Mouse (Mus musculus) midbrain, embryonic 16.5 days (tissue): Measurements from ENCODE around the gene 3425401B19Rik. TPM values are rescaled to one million over a fixed set of nuclear protein-coding genes. Genes with fewer than 3 reads are reported as not detected.
A peak's percentile ranks its signal among the peaks of the same experiment; 100 is the strongest.

Source experiments
- ATAC-seq: fragments of 200-750 bp; cut with Nextera tagmentation; 2 replicates; pipeline ENCODE4 v1.8.0; 2017; ENCODE audit warnings: moderate TSS enrichment
- H3K27ac ChIP-seq: fragments of 300-500 bp; sonication (generic); 2 replicates; pipeline ENCODE4 v1.5.1; 2014; ENCODE audit warnings: mild to moderate bottlenecking, low read length, mixed read lengths
- H3K27me3 ChIP-seq: fragments of 300-500 bp; sonication (generic); 2 replicates; pipeline ENCODE4 v1.6.1; 2014; ENCODE audit warnings: low read depth, low read length, mixed read lengths; ENCODE audit not compliant: control insufficient read depth, insufficient read depth
- H3K36me3 ChIP-seq: fragments of 300-500 bp; sonication (generic); 2 replicates; pipeline ENCODE4 v1.6.1; 2014; ENCODE audit warnings: mild to moderate bottlenecking, low read length, moderate library complexity, mixed read lengths; ENCODE audit not compliant: control insufficient read depth, insufficient read depth
- H3K4me1 ChIP-seq: fragments of 300-500 bp; sonication (generic); 2 replicates; pipeline ENCODE4 v1.6.1; 2014; ENCODE audit warnings: mild to moderate bottlenecking, low read length, mixed read lengths; ENCODE audit not compliant: control insufficient read depth, insufficient read depth
- H3K4me2 ChIP-seq: fragments of 300-500 bp; sonication (generic); 2 replicates; pipeline ENCODE4 v1.6.1; 2014; ENCODE audit warnings: mild to moderate bottlenecking, low read length, mixed read lengths
- H3K4me3 ChIP-seq: fragments of 300-500 bp; sonication (generic); 2 replicates; pipeline ENCODE4 v1.5.1; 2014; ENCODE audit warnings: low read depth, mild to moderate bottlenecking, low read length, moderate library complexity, mixed read lengths
- H3K9ac ChIP-seq: fragments of 300-500 bp; sonication (generic); 2 replicates; pipeline ENCODE4 v1.6.1; 2014; ENCODE audit warnings: low read depth, low read length, mixed read lengths
- H3K9me3 ChIP-seq: fragments of 300-500 bp; sonication (generic); replicated peaks from 2 replicates; pipeline ENCODE4 v1.6.1; 2014; ENCODE audit warnings: mild to moderate bottlenecking, low read length, mixed read lengths; ENCODE audit not compliant: control insufficient read depth, poor library complexity, severe bottlenecking
- WGBS: fragments of 180-500 bp; shearing (Covaris S2); extraction: QIAGEN DNeasy Blood & Tissue Kit; methylation state at CpG from one replicate; pipeline ENCODE4 v1.1.7; 2014; 5-methylcytosine and 5-hydroxymethylcytosine counted together
- polyA plus RNA-seq: library from polyadenylated mRNA; unstranded; fragments of >200 nt; fragmentation: Nextera tagmentation; extraction: Ambion mirVana; gene quantifications from 2 replicates; pipeline ENCODE4 v1.2.1, GENCODE M21; 2015

The 3425401B19Rik gene
- not detected in 2 replicates for polyA plus RNA-seq

DNA sequence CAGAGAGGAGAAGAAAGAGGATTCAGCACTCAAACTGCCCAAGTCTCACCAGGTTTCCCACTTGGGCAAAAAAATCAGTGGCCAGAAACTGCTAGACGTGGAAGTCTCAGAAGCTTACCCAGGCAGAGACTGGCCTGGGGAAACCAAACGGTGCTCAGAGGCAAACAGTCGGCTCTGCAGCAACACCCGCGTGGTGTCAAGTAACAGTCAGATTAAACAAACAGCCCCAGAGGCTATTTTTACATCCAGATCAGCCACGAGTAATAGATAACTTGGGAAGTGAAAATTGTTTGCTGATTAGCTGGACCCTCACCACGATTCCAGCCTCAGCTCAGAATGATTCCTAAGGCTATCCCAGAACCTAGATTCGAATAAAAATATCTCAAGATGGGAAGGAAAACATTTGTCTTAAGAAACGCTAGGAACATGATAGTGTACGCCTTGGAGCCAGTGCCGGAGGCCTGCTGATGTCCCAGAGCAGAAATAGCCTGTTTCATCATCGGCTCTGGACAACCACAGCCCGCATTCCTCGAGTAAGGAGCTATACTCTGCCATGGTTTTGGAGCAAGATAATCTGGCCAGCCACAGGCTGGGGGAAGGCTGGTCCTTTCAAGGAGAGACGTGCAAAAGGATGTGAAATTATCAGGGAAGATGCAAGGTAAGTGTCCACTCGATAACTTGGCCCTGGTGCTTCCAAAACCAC, at the start of gene 3425401B19Rik:
TSS of gene 3425401B19Rik (minus strand) at position 170 of the 703 bp plus-strand sequence.
- Histone ChIP-seq H3K4me1 (peaks cover 11% of the 10 kb centered on the region; the same call in 1 of the 2 replicates), H3K9me3 (no peaks in the 10 kb centered on the region), H3K4me2 (peak within 1 kb of the TSS; percentile 38; the same call in 1 of the 2 replicates), H3K9ac (no peak within 1 kb of the TSS), H3K4me3 (no peak within 1 kb of the TSS), H3K36me3 (no peaks in the 10 kb centered on the region), H3K27ac (no peak within 1 kb of the TSS), H3K27me3 (no peaks in the 10 kb centered on the region)
- no peak for ATAC-seq
- 73% methylated on average over 16 of the region's 16 CpGs for WGBS

DNA sequence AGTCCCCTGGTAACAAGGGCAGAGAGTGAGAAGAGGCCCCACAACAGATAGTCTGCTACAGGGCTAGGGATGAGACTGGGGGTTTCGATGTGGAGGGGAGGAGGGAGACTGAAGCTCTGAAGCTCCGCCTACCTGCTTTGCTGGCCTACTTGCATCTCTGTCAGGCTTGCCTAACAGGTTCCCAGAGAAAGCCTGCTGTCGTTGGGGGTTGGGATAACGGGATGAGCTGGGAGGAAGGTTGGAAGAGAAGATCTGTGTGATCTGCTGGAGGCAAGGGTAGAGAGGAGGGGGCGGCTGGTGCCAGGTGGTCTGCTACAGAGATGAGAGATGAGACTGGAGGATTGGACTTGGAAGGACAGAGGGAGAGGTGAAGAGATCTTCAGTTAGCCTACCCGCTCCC, 47.9 kb upstream of the 3425401B19Rik start:
- Histone ChIP-seq H3K9me3 (no peaks in the 10 kb centered on the region), H3K27ac (no peak overlapping the region), H3K36me3 (no peaks in the 10 kb centered on the region), H3K9ac (no peak overlapping the region), H3K4me1 (no peaks in the 10 kb centered on the region), H3K27me3 (no peaks in the 10 kb centered on the region), H3K4me2 (no peak overlapping the region), H3K4me3 (no peak overlapping the region)
- no peak for ATAC-seq
- 37% methylated on average over 6 of the region's 6 CpGs for WGBS

DNA sequence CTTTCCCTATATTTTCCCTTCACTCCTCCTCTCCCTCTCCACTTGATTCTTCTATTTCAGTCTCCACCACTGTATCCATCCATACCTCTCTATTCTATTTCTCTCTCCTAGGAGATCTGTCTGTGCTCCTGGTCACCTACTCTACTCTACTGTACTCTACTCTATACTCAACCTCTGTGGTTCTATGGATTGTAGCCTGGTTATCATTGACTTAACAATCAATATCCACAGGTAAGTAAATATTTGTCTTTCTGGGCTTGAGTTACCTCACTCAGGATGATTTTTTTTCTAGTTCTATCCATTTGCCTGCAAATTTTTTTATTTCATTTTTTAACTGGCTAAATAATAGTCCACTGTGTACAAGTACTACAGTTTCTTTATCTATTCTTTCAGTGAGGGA, 41.8 kb upstream of the 3425401B19Rik start:
- H3K36me3 ChIP-seq, result no peaks in the 10 kb centered on the region
- no peaks in the 10 kb centered on the region for H3K27me3 ChIP-seq
- no peaks in the 10 kb centered on the region for H3K4me1 ChIP-seq
- no peak for ATAC-seq
- H3K9ac ChIP-seq, result no peak overlapping the region
- H3K4me2 ChIP-seq, result no peak overlapping the region
- H3K9me3 ChIP-seq, result no peaks in the 10 kb centered on the region
- no peak overlapping the region for H3K27ac ChIP-seq
- no peak overlapping the region for H3K4me3 ChIP-seq

DNA sequence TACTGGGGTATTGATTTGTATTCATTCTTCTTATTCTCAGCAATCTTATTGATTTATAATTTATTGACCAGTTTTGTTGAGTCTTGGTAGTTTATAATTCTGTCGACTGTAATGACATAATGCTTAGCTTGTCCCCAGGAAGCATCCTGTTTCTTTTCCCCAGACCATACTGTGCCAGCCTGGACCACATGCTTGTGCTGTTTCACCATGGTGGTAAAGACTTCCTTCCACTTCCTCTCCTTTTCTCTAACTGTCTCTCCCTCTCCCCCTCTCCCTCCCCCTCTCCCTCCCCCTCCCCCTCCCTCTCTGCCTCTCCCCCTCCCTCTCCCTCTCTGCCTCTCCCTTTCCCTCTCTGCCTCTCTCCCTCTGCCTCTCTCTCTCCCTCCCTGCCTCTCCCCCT, 36.4 kb upstream of the 3425401B19Rik start:
- no peak overlapping the region for H3K4me2 ChIP-seq
- no peaks in the 10 kb centered on the region for H3K36me3 ChIP-seq
- WGBS, result 58% methylated on average over 1 of the region's 1 CpGs
- H3K27me3 ChIP-seq, result no peaks in the 10 kb centered on the region
- no peaks in the 10 kb centered on the region for H3K4me1 ChIP-seq
- H3K9ac ChIP-seq, result no peak overlapping the region
- ATAC-seq, result no peak
- no peak overlapping the region for H3K4me3 ChIP-seq
- H3K9me3 ChIP-seq, result no peaks in the 10 kb centered on the region
- H3K27ac ChIP-seq, result no peak overlapping the region

DNA sequence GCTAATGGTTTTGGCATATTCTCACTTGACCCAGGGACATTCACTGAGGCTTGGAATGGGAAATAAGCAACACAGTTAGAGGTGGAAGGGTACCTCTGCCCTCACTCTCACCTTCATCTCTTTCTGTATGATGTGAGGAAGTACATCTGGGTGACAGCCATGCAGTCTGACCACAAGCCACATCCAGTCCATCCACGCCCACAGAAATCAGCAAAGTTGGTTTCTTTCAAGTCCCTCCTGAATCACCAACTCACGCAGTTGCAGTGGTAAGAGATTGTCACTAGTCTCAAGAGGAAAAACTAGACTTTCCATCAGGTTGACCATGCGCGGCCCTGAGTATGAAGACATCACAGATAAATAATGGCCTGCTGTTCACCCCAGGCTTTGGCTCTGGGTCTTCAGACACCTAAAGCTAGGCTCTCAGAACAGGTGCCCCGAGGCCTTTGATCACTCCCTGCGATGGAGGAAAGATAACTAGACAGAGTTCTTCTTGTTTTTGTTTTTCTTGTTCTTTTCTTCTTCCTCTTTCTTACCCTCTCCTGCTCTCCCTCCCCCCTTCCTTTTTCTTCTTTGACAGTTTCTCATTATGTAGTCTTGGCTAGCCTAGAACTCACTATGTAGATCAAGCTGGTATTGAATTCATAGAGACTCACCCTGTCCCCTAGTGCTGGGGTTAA, 31.8 kb upstream of the 3425401B19Rik start:
- H3K4me1 ChIP-seq, result no peaks in the 10 kb centered on the region
- H3K9ac ChIP-seq, result no peak overlapping the region
- H3K4me3 ChIP-seq, result no peak overlapping the region
- no peaks in the 10 kb centered on the region for H3K36me3 ChIP-seq
- H3K9me3 ChIP-seq, result no peaks in the 10 kb centered on the region
- WGBS, result 85% methylated on average over 6 of the region's 6 CpGs
- no peak overlapping the region for H3K27ac ChIP-seq
- no peaks in the 10 kb centered on the region for H3K27me3 ChIP-seq
- no peak overlapping the region for H3K4me2 ChIP-seq
- no peak for ATAC-seq

DNA sequence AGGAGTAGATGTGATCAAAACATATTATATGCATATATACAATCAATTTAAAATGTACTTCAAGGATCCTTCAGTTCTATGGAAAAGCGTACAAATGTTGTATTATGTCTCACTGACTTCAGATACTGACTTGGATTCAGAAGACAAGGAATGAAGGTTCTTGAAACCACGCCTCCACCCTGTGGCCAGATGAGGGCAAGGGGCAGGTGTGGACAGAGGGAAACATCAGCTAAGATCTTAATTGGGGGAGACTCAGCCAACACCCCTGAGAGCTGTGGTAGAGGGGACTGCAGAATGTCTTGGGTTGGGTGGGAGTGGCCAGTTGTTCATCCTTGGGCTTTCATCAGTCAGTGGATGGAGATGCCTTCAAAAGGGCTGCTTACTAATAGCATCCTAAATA, 30.4 kb upstream of the 3425401B19Rik start:
- Histone ChIP-seq H3K9ac (no peak overlapping the region), H3K4me3 (no peak overlapping the region), H3K36me3 (no peaks in the 10 kb centered on the region), H3K9me3 (no peaks in the 10 kb centered on the region), H3K27ac (no peak overlapping the region), H3K27me3 (no peaks in the 10 kb centered on the region), H3K4me2 (no peak overlapping the region), H3K4me1 (no peaks in the 10 kb centered on the region)
- 93% methylated on average over 2 of the region's 2 CpGs for WGBS
- ATAC-seq, result no peak

DNA sequence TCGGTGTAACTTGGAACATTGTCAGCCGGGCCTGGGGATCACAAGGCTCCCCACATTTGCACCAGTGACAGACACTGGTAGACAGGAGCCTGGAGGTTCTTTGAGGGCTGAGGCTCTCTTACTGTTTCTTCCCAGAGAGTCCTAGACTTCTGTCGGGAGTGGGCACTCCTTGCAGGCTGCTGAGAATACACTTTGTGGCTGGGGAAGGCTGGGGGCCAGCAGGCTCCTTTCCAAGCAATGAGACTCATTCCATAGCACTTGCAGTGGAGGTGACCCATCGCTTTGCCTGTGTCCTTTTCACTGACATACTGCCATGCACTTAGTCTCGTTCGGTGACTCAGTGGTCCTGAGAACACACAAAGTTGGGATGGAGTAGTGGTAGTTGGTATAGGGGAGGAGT, 30.0 kb upstream of the 3425401B19Rik start:
- no peak overlapping the region for H3K4me2 ChIP-seq
- H3K36me3 ChIP-seq, result no peaks in the 10 kb centered on the region
- H3K9ac ChIP-seq, result no peak overlapping the region
- H3K27me3 ChIP-seq, result no peaks in the 10 kb centered on the region
- no peaks in the 10 kb centered on the region for H3K4me1 ChIP-seq
- H3K9me3 ChIP-seq, result no peaks in the 10 kb centered on the region
- no peak overlapping the region for H3K4me3 ChIP-seq
- WGBS, result 88% methylated on average over 6 of the region's 6 CpGs
- ATAC-seq, result no peak
- no peak overlapping the region for H3K27ac ChIP-seq

DNA sequence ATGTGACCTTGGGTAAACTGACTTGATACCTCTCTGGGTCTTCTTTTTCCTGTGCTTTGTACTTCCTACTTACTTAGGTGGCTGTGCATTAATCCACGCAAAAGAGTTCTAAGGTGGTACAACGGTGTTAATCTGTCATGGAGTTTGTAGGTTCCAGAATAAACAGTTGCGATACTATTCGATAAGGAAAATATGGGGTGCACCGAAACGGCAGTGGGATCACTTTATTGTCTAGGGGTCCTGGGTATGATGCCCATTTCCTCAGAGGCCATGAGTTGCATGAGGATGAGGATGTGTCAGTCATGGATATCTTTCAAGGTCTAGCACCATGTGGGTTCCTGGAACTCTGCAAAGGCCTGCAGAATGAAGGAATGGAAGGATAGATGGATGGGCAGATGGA, 24.8 kb upstream of the 3425401B19Rik start:
- no peak overlapping the region for H3K4me2 ChIP-seq
- H3K9ac ChIP-seq, result no peak overlapping the region
- no peak for ATAC-seq
- H3K27ac ChIP-seq, result no peak overlapping the region
- H3K36me3 ChIP-seq, result no peaks in the 10 kb centered on the region
- H3K9me3 ChIP-seq, result no peaks in the 10 kb centered on the region
- no peaks in the 10 kb centered on the region for H3K27me3 ChIP-seq
- H3K4me3 ChIP-seq, result no peak overlapping the region
- WGBS, result 95% methylated on average over 6 of the region's 6 CpGs
- H3K4me1 ChIP-seq, result no peaks in the 10 kb centered on the region

DNA sequence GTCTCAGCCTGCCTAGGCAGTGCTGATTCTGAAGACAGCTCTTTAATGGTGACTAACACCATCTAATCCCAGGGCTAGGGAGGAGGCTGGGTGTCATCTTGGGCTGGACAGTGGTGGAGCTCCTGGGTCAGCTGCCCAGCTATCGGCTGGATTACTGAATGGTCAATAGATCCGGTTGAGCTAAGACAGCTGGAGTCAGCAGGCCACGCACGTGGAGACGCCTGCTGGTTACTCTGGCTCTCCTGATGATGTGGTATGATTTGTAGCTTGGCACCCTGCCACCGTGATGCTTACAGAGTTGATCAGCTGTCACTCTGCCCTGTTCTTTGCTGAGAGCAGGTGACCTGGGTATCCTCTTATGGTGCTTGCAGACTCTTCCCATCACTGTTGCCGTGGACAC, 23.7 kb upstream of the 3425401B19Rik start:
- Histone ChIP-seq H3K9me3 (no peaks in the 10 kb centered on the region), H3K4me1 (no peaks in the 10 kb centered on the region), H3K27me3 (no peaks in the 10 kb centered on the region), H3K36me3 (no peaks in the 10 kb centered on the region), H3K9ac (no peak overlapping the region), H3K4me3 (no peak overlapping the region), H3K4me2 (no peak overlapping the region), H3K27ac (no peak overlapping the region)
- WGBS, result 68% methylated on average over 7 of the region's 7 CpGs
- no peak for ATAC-seq
